Mouse (Mus musculus): ENCODE data around the gene Vps11. TPM values are rescaled to one million over a fixed set of nuclear protein-coding genes. Genes with fewer than 3 reads are reported as not detected.
A peak's percentile ranks its signal among the peaks of the same experiment; 100 is the strongest.

Gene Vps11
- polyA plus RNA-seq, 1 experiment = 40.8 TPM

DNA sequence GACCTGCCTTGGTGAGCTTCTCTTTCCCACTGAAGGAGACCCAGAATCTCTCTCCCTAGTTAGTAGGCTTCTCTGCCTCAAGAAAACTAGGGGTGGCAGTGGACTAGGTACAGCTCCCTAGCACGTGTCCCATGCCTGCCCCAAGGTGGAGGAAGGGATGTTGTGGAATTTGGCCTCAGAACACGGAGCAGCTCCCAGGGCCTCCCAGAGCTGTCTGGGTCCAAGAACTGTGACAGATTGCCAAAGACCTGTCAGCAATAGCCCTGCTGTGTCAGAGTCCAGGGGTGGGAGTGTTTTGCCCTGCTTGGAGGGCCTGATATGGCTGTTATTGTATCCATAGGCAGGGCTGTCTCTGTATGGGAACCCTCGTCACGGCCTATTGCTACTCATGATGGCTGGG lies 39.6 kb upstream of the Vps11 start:
- no peaks in the 10 kb centered on the region for H3K27me3 ChIP-seq (ENCODE audit: control insufficient read depth, insufficient read depth, low read length)
- no peak for DNase-seq
- no peak for TF ChIP-seq POLR2A (IDR thresholded peaks at IDR 0.05; ENCODE audit: control insufficient read depth, extremely low read depth, insufficient read depth, low read length, poor library complexity)
- TF ChIP-seq CTCF (IDR thresholded peaks at IDR 0.05; ENCODE audit: borderline replicate concordance, control insufficient read depth, extremely low read depth, insufficient read depth, low read length, poor library complexity) = no peak
- peaks cover 15% of the 10 kb centered on the region for H3K4me1 ChIP-seq (replicated peaks; ENCODE audit: control insufficient read depth, insufficient read depth, low read length)
- no peak overlapping the region for H3K4me3 ChIP-seq (ENCODE audit: control insufficient read depth, insufficient read depth, low read length)
- no peak overlapping the region for H3K27ac ChIP-seq (ENCODE audit: control insufficient read depth, insufficient read depth, low read length)
- H3K36me3 ChIP-seq (ENCODE audit: control insufficient read depth, insufficient read depth, low read length) = peaks cover 36% of the 10 kb centered on the region
- 92% methylated on average over 4 of the region's 4 CpGs for WGBS

DNA sequence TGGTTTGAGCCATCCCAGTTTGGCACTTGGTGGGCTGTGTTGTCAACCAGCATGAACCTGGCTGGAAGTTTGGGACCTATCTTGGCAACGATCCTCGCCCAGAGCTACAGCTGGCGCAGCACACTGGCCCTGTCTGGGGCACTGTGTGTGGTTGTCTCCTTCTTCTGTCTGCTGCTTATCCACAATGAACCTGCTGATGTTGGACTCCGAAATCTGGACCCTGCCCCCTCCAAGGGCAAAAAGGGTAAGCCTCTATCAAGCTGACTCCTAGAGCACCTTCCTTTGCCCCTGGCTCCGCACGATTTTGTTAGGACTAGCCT lies 38.3 kb upstream of the Vps11 start:
- Histone ChIP-seq H3K27me3 (ENCODE audit: control insufficient read depth, insufficient read depth, low read length) (no peaks in the 10 kb centered on the region), H3K4me3 (ENCODE audit: control insufficient read depth, insufficient read depth, low read length) (no peak overlapping the region), H3K4me1 (replicated peaks; ENCODE audit: control insufficient read depth, insufficient read depth, low read length) (peaks cover 14% of the 10 kb centered on the region), H3K36me3 (ENCODE audit: control insufficient read depth, insufficient read depth, low read length) (peaks cover 31% of the 10 kb centered on the region), H3K27ac (ENCODE audit: control insufficient read depth, insufficient read depth, low read length) (no peak overlapping the region)
- DNase-seq = no peak
- TF ChIP-seq CTCF (IDR thresholded peaks at IDR 0.05; ENCODE audit: borderline replicate concordance, control insufficient read depth, extremely low read depth, insufficient read depth, low read length, poor library complexity) (no peak), POLR2A (IDR thresholded peaks at IDR 0.05; ENCODE audit: control insufficient read depth, extremely low read depth, insufficient read depth, low read length, poor library complexity) (no peak)
- 96% methylated on average over 6 of the region's 6 CpGs for WGBS

GRCm38 (mm10) chr9:44399114-44399794 lies 37.8 kb upstream of the Vps11 start:
- H3K4me1 ChIP-seq (replicated peaks; ENCODE audit: control insufficient read depth, insufficient read depth, low read length) = peaks cover 14% of the 10 kb centered on the region
- TF ChIP-seq CTCF (IDR thresholded peaks at IDR 0.05; ENCODE audit: borderline replicate concordance, control insufficient read depth, extremely low read depth, insufficient read depth, low read length, poor library complexity) (no peak), POLR2A (IDR thresholded peaks at IDR 0.05; ENCODE audit: control insufficient read depth, extremely low read depth, insufficient read depth, low read length, poor library complexity) (no peak)
- peaks cover 26% of the 10 kb centered on the region for H3K36me3 ChIP-seq (ENCODE audit: control insufficient read depth, insufficient read depth, low read length)
- no peak for DNase-seq
- no peak overlapping the region for H3K27ac ChIP-seq (ENCODE audit: control insufficient read depth, insufficient read depth, low read length)
- H3K27me3 ChIP-seq (ENCODE audit: control insufficient read depth, insufficient read depth, low read length) = no peaks in the 10 kb centered on the region
- H3K4me3 ChIP-seq (ENCODE audit: control insufficient read depth, insufficient read depth, low read length) = no peak overlapping the region
- WGBS = 95% methylated on average over 13 of the region's 13 CpGs

- H3K27me3 ChIP-seq (ENCODE audit: control insufficient read depth, insufficient read depth, low read length) = no peaks in the 10 kb centered on the region
- no peak overlapping the region for H3K4me3 ChIP-seq (ENCODE audit: control insufficient read depth, insufficient read depth, low read length)
- DNase-seq = no peak
- peaks cover 19% of the 10 kb centered on the region for H3K36me3 ChIP-seq (ENCODE audit: control insufficient read depth, insufficient read depth, low read length)
- H3K4me1 ChIP-seq (replicated peaks; ENCODE audit: control insufficient read depth, insufficient read depth, low read length) = peaks cover 14% of the 10 kb centered on the region
- 95% methylated on average over 9 of the region's 9 CpGs for WGBS
- no peak overlapping the region for H3K27ac ChIP-seq (ENCODE audit: control insufficient read depth, insufficient read depth, low read length)
- TF ChIP-seq CTCF (IDR thresholded peaks at IDR 0.05; ENCODE audit: borderline replicate concordance, control insufficient read depth, extremely low read depth, insufficient read depth, low read length, poor library complexity) = no peak
- no peak for TF ChIP-seq POLR2A (IDR thresholded peaks at IDR 0.05; ENCODE audit: control insufficient read depth, extremely low read depth, insufficient read depth, low read length, poor library complexity)
Observed at GRCm38 (mm10) chr9:44398551-44398950, 37.1 kb upstream of the Vps11 start.

DNA sequence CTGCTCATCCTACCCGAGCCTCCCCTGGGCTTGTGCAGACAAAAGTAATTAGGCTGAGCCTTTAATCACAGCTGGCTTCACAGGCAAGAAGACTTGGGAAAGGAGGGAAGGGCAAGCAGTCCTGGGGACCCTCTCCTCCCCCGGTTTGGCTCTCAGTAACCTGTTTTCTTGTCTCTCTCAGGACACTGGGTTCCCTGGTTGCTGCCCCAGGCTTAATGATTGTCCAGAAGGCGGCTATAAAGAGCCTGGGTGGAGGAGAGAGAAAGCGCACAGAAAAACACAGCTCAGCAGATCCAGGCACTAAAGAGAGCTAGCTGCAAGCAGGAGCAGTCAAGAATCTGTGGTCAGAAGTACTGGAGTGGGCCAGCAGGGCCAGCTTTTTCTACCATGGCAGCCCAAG lies 36.6 kb upstream of the Vps11 start:
- no peak for DNase-seq
- Histone ChIP-seq H3K27me3 (ENCODE audit: control insufficient read depth, insufficient read depth, low read length) (no peaks in the 10 kb centered on the region), H3K27ac (ENCODE audit: control insufficient read depth, insufficient read depth, low read length) (no peak overlapping the region), H3K4me3 (ENCODE audit: control insufficient read depth, insufficient read depth, low read length) (no peak overlapping the region), H3K36me3 (ENCODE audit: control insufficient read depth, insufficient read depth, low read length) (peaks cover 17% of the 10 kb centered on the region), H3K4me1 (replicated peaks; ENCODE audit: control insufficient read depth, insufficient read depth, low read length) (peaks cover 14% of the 10 kb centered on the region)
- TF ChIP-seq POLR2A (IDR thresholded peaks at IDR 0.05; ENCODE audit: control insufficient read depth, extremely low read depth, insufficient read depth, low read length, poor library complexity) = no peak
- TF ChIP-seq CTCF (IDR thresholded peaks at IDR 0.05; ENCODE audit: borderline replicate concordance, control insufficient read depth, extremely low read depth, insufficient read depth, low read length, poor library complexity) = no peak
- 69% methylated on average over 4 of the region's 4 CpGs for WGBS

DNA sequence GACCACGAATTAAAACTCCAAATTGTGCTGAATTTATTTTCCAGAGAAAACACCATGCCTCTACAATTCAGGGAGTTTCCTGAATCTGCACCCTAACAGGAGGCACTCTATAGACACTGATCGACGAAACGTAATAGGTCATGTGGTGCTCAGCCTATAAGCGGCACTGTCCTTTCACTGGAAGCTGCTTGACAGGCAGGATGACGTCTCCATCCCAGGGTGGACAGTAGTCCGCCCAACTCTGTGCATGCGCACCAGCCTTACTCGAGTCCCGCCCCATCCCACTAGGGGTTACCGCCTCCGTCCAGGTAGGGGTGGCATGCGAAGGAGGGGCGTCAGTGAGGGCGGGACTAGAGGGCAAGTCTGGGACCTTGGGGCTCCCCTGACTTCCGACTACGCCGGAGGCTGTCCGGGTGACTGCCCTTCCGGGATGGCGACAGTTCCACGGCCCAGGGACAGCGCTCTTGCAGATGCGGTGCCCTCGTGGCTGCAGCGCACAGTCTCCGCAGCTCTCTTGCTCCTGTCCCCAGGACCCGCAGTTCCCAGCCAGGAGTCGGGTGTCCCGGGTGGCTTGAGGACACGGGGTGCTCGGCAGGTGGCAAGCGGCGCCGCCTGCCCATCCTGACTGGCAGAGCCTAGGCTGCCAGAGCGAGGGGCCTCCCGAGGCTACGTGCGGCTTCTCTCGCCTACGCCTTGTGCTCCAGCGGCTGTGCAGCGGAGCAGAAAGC lies 35.4 kb upstream of the Vps11 start, which contains the start of gene Slc37a4:
TSS of gene Slc37a4 (plus strand) at position 169 of the 728 bp plus-strand sequence.
- Histone ChIP-seq H3K27ac (ENCODE audit: control insufficient read depth, insufficient read depth, low read length) (no peak within 1 kb of the TSS), H3K36me3 (ENCODE audit: control insufficient read depth, insufficient read depth, low read length) (peaks cover 9% of the 10 kb centered on the region), H3K4me3 (ENCODE audit: control insufficient read depth, insufficient read depth, low read length) (peak within 1 kb of the TSS; percentile 59), H3K27me3 (ENCODE audit: control insufficient read depth, insufficient read depth, low read length) (no peaks in the 10 kb centered on the region), H3K4me1 (replicated peaks; ENCODE audit: control insufficient read depth, insufficient read depth, low read length) (peaks cover 14% of the 10 kb centered on the region)
- TF ChIP-seq CTCF (IDR thresholded peaks at IDR 0.05; ENCODE audit: borderline replicate concordance, control insufficient read depth, extremely low read depth, insufficient read depth, low read length, poor library complexity) (0 out of 2 replicates have a peak, but pooled peaks have one; percentile 9), POLR2A (IDR thresholded peaks at IDR 0.05; ENCODE audit: control insufficient read depth, extremely low read depth, insufficient read depth, low read length, poor library complexity) (peak; percentile 78)
- WGBS = under 1% methylated on average over 43 of the region's 43 CpGs
- DNase-seq = peak; percentile 86

All from thymus, adult 2 months (tissue).